Mouse (Mus musculus) lung, embryonic 14.5 days (tissue): ENCODE results near the gene 4833420G17Rik. TPM values are rescaled to one million over a fixed set of nuclear protein-coding genes. Genes with fewer than 3 reads are reported as not detected.

Source experiments
- ATAC-seq: fragments of 200-750 bp; cut with Nextera tagmentation; 2 replicates; pipeline ENCODE4 v1.8.0; 2017; ENCODE audit warnings: mild to moderate bottlenecking, moderate TSS enrichment, moderate library complexity; ENCODE audit not compliant: insufficient read depth
- DNase-seq: peaks from one replicate; pipeline ENCODE4 v3.0.0-alpha.2; 2015
- H3K27ac ChIP-seq: fragments of 300-500 bp; sonication (generic); 2 replicates; pipeline ENCODE4 v1.5.1; 2014; ENCODE audit warnings: low read depth, mild to moderate bottlenecking, moderate library complexity
- H3K27me3 ChIP-seq: fragments of 300-500 bp; sonication (generic); 2 replicates; pipeline ENCODE4 v1.6.1; 2014; ENCODE audit warnings: low read length, control low read depth; ENCODE audit not compliant: insufficient read depth
- H3K36me3 ChIP-seq: fragments of 300-500 bp; sonication (generic); 2 replicates; pipeline ENCODE4 v1.6.1; 2014; ENCODE audit warnings: control low read depth; ENCODE audit not compliant: insufficient read depth
- H3K4me1 ChIP-seq: fragments of 300-500 bp; sonication (generic); 2 replicates; pipeline ENCODE4 v1.6.1; 2014; ENCODE audit warnings: antibody characterized with exemption, control low read depth; ENCODE audit not compliant: insufficient read depth
- H3K4me2 ChIP-seq: fragments of 300-500 bp; sonication (generic); 2 replicates; pipeline ENCODE4 v1.6.1; 2014; ENCODE audit warnings: mild to moderate bottlenecking
- H3K4me3 ChIP-seq: fragments of 300-500 bp; sonication (generic); 2 replicates; pipeline ENCODE4 v1.5.1; 2014; ENCODE audit warnings: low read depth, low read length
- H3K9ac ChIP-seq: fragments of 300-500 bp; sonication (generic); 2 replicates; pipeline ENCODE4 v1.6.1; 2014
- H3K9me3 ChIP-seq: fragments of 300-500 bp; sonication (generic); 2 replicates; pipeline ENCODE4 v1.6.1; 2016; ENCODE audit warnings: low read depth, low read length, control low read depth
- CTCF ChIP-seq: IDR thresholded peaks from 2 replicates; pipeline ENCODE4 v1.5.1; 2016; ENCODE audit warnings: antibody characterized with exemption, low read depth
- WGBS: fragments of 180-500 bp; shearing (Covaris S2); extraction: QIAGEN DNeasy Blood & Tissue Kit; methylation state at CpG from one replicate; pipeline ENCODE4 v1.1.7; 2014; 5-methylcytosine and 5-hydroxymethylcytosine counted together
- polyA plus RNA-seq: library from polyadenylated mRNA; unstranded; fragments of >200 nt; fragmentation: Nextera tagmentation; extraction: Ambion mirVana; gene quantifications from 2 replicates; pipeline ENCODE4 v1.2.1, GENCODE M21; 2014

4833420G17Rik gene
- polyA plus RNA-seq, 1 experiment from 2014 or later = 61.5 TPM

GRCm38 (mm10) chr13:119453563-119453962 lies 9.0 kb upstream of the 4833420G17Rik start:
- Histone ChIP-seq H3K9ac (no peak overlapping the region), H3K9me3 (no peaks in the 10 kb centered on the region), H3K4me2 (no peak overlapping the region), H3K4me1 (no peaks in the 10 kb centered on the region), H3K36me3 (peaks cover 57% of the 10 kb centered on the region), H3K27me3 (no peaks in the 10 kb centered on the region), H3K4me3 (no peak overlapping the region), H3K27ac (no peak overlapping the region)
- WGBS = 90% methylated on average over 4 of the region's 4 CpGs
- no peak for TF ChIP-seq CTCF
- no peak for ATAC-seq
- no peak for DNase-seq

- Histone ChIP-seq H3K4me3 (no peak overlapping the region), H3K36me3 (peaks cover 58% of the 10 kb centered on the region), H3K27me3 (no peaks in the 10 kb centered on the region), H3K9me3 (no peaks in the 10 kb centered on the region), H3K27ac (no peak overlapping the region), H3K4me2 (no peak overlapping the region), H3K9ac (no peak overlapping the region), H3K4me1 (no peaks in the 10 kb centered on the region)
- no peak for TF ChIP-seq CTCF
- no peak for DNase-seq
- ATAC-seq = no peak
Observed at GRCm38 (mm10) chr13:119455082-119455481, 7.5 kb upstream of the 4833420G17Rik start.

- no peak for ATAC-seq
- no peak for DNase-seq
- H3K4me1 ChIP-seq = no peaks in the 10 kb centered on the region
- no peaks in the 10 kb centered on the region for H3K9me3 ChIP-seq
- TF ChIP-seq CTCF = no peak
- H3K4me2 ChIP-seq = no peak overlapping the region
- no peaks in the 10 kb centered on the region for H3K27me3 ChIP-seq
- WGBS = 87% methylated on average over 7 of the region's 7 CpGs
- H3K9ac ChIP-seq = no peak overlapping the region
- H3K4me3 ChIP-seq = no peak overlapping the region
- no peak overlapping the region for H3K27ac ChIP-seq
- peaks cover 46% of the 10 kb centered on the region for H3K36me3 ChIP-seq
Observed at GRCm38 (mm10) chr13:119456342-119456741, 6.2 kb upstream of the 4833420G17Rik start.

- peak overlapping the region; percentile 60 for H3K4me2 ChIP-seq
- peak overlapping the region; percentile 71 for H3K4me3 ChIP-seq
- peak overlapping the region; percentile 71 for H3K27ac ChIP-seq
- peak overlapping the region; percentile 78 for H3K9ac ChIP-seq
- H3K9me3 ChIP-seq = no peaks in the 10 kb centered on the region
- H3K27me3 ChIP-seq = no peaks in the 10 kb centered on the region
- ATAC-seq (peak; percentile 72), DNase-seq (no peak)
- WGBS = 6% methylated on average over 10 of the region's 10 CpGs
- H3K4me1 ChIP-seq = peaks cover 5% of the 10 kb centered on the region
- H3K36me3 ChIP-seq = peaks cover 26% of the 10 kb centered on the region
- no peak for TF ChIP-seq CTCF
Observed at GRCm38 (mm10) chr13:119461900-119462595, 520 bp upstream of the 4833420G17Rik start.

GRCm38 (mm10) chr13:119476631-119477030 lies 14.1 kb downstream of the 4833420G17Rik start:
- TF ChIP-seq CTCF = no peak
- Histone ChIP-seq H3K36me3 (peaks cover 87% of the 10 kb centered on the region), H3K4me1 (no peaks in the 10 kb centered on the region), H3K9ac (no peak overlapping the region), H3K4me2 (no peak overlapping the region), H3K4me3 (no peak overlapping the region), H3K9me3 (no peaks in the 10 kb centered on the region), H3K27ac (no peak overlapping the region), H3K27me3 (no peaks in the 10 kb centered on the region)
- WGBS = 85% methylated on average over 9 of the region's 9 CpGs
- no peak for ATAC-seq
- DNase-seq = no peak

- Histone ChIP-seq H3K9me3 (no peaks in the 10 kb centered on the region), H3K4me1 (no peaks in the 10 kb centered on the region), H3K27me3 (no peaks in the 10 kb centered on the region), H3K27ac (no peak overlapping the region), H3K36me3 (peaks cover 82% of the 10 kb centered on the region), H3K9ac (no peak overlapping the region), H3K4me2 (no peak overlapping the region), H3K4me3 (no peak overlapping the region)
- ATAC-seq (no peak), DNase-seq (no peak)
- WGBS = 93% methylated on average over 2 of the region's 2 CpGs
- TF ChIP-seq CTCF = no peak
Observed at GRCm38 (mm10) chr13:119477789-119478188, 15.2 kb downstream of the 4833420G17Rik start.

- H3K27me3 ChIP-seq = no peaks in the 10 kb centered on the region
- 39% methylated on average over 7 of the region's 7 CpGs for WGBS
- TF ChIP-seq CTCF = no peak
- no peak overlapping the region; the same call in 1 of the 2 replicates for H3K4me2 ChIP-seq
- H3K27ac ChIP-seq = no peak overlapping the region
- no peak for ATAC-seq
- DNase-seq = no peak
- peaks cover 28% of the 10 kb centered on the region for H3K36me3 ChIP-seq
- no peaks in the 10 kb centered on the region for H3K9me3 ChIP-seq
- H3K4me1 ChIP-seq = no peaks in the 10 kb centered on the region
- no peak overlapping the region for H3K4me3 ChIP-seq
- no peak overlapping the region for H3K9ac ChIP-seq
Observed at GRCm38 (mm10) chr13:119487354-119487753, 24.8 kb downstream of the 4833420G17Rik start.
